Mouse (Mus musculus) fat pad, adult 2 months (tissue): ENCODE results near the gene Camk2d.

Experiments used
- DNase-seq: peaks from one replicate; pipeline ENCODE4 v3.0.0-alpha.2; 2011; ENCODE audit warnings: low read depth, low spot score; ENCODE audit errors: extremely low read depth

The Camk2d gene

GRCm38 (mm10) chr3:126596086-126596485 is at the start of gene Camk2d:
Camk2d (plus strand) TSS chr3:126596302.
- DNase-seq, result peak; percentile 40

GRCm38 (mm10) chr3:126547941-126548340 is 48.2 kb upstream of the Camk2d start:
- no peak for DNase-seq

- DNase-seq, result no peak
Observed at GRCm38 (mm10) chr3:126563646-126564045, 32.5 kb upstream of the Camk2d start.

- no peak for DNase-seq
Observed at GRCm38 (mm10) chr3:126570628-126571027, 25.5 kb upstream of the Camk2d start.

GRCm38 (mm10) chr3:126572915-126573314 is 23.2 kb upstream of the Camk2d start:
- DNase-seq, result no peak

GRCm38 (mm10) chr3:126575927-126576326 is 20.2 kb upstream of the Camk2d start:
- no peak for DNase-seq

- DNase-seq, result no peak
Observed at GRCm38 (mm10) chr3:126586134-126586533, 10.0 kb upstream of the Camk2d start.

- peak; percentile 52 for DNase-seq
Observed at GRCm38 (mm10) chr3:126587477-126587876, 8.6 kb upstream of the Camk2d start.

GRCm38 (mm10) chr3:126589556-126589955 is 6.5 kb upstream of the Camk2d start:
- DNase-seq, result no peak

GRCm38 (mm10) chr3:126595456-126595855 is 646 bp upstream of the Camk2d start:
- DNase-seq, result no peak

- no peak for DNase-seq
Observed at GRCm38 (mm10) chr3:126596491-126597160, 524 bp downstream of the Camk2d start.

- no peak for DNase-seq
Observed at GRCm38 (mm10) chr3:126597161-126597595, 1.1 kb downstream of the Camk2d start.

- DNase-seq, result no peak
Observed at GRCm38 (mm10) chr3:126597596-126598328, 1.7 kb downstream of the Camk2d start.

- no peak for DNase-seq
Observed at GRCm38 (mm10) chr3:126598329-126598676, 2.2 kb downstream of the Camk2d start.

- no peak for DNase-seq
Observed at GRCm38 (mm10) chr3:126598881-126599280, 2.8 kb downstream of the Camk2d start.

GRCm38 (mm10) chr3:126599335-126599734 is 3.2 kb downstream of the Camk2d start:
- DNase-seq, result no peak

- no peak for DNase-seq
Observed at GRCm38 (mm10) chr3:126599936-126600335, 3.8 kb downstream of the Camk2d start.

GRCm38 (mm10) chr3:126602772-126603171 is 6.7 kb downstream of the Camk2d start:
- DNase-seq, result no peak

- DNase-seq, result no peak
Observed at GRCm38 (mm10) chr3:126604656-126605434, 8.7 kb downstream of the Camk2d start.

- no peak for DNase-seq
Observed at GRCm38 (mm10) chr3:126609310-126609709, 13.2 kb downstream of the Camk2d start.

GRCm38 (mm10) chr3:126609795-126610451 is 13.8 kb downstream of the Camk2d start:
- no peak for DNase-seq
